Mouse (Mus musculus) adrenal gland, adult 8-10 months (tissue): ENCODE results near the gene Psma4. TPM values are rescaled to one million over a fixed set of nuclear protein-coding genes. Genes with fewer than 3 reads are reported as not detected.

ENCODE experiments used
- DNase-seq: peaks from one replicate; pipeline ENCODE4 v3.0.0; 2022
- total RNA-seq, 4 experiments: library from RNA; stranded (reverse); gene quantifications; 2 replicates each; pipeline ENCODE4 v1.2.4; 2022

The Psma4 gene
- total RNA-seq, 4 experiments from 2014 or later: 144 to 175 (median 159) TPM

GRCm38 (mm10) chr9:54990362-54990761, 39.8 kb downstream of the Psma4 start:
- no peak for DNase-seq

GRCm38 (mm10) chr9:54994381-54994780, 43.8 kb downstream of the Psma4 start:
- DNase-seq: no peak

GRCm38 (mm10) chr9:54995645-54996044, 45.1 kb downstream of the Psma4 start:
- no peak for DNase-seq

- DNase-seq: no peak
Observed at GRCm38 (mm10) chr9:55003609-55004008, 53.0 kb downstream of the Psma4 start.

Other genes with a start within 250 kb of the Psma4 start
- 10 to 100 TPM; 65.7 to 74.8 (median 70.1) TPM for gene Wdr61, start 216.3 kb upstream of the Psma4 start, total RNA-seq
- 10 to 100 TPM; 11.0 to 25.5 (median 15.2) TPM for gene Crabp1, start 186.0 kb upstream of the Psma4 start, total RNA-seq
- 10 to 100 TPM; 44.2 to 48.8 (median 47.7) TPM for gene Ireb2, start 87.0 kb upstream of the Psma4 start, total RNA-seq
- gene Hykk, start 33.5 kb upstream of the Psma4 start, total RNA-seq: 1 to 10 TPM; 2.3 to 4.5 (median 3.0) TPM
- not detected for gene AY074887, start 208 bp downstream of the Psma4 start, total RNA-seq
- gene Chrna5, start 30.1 kb downstream of the Psma4 start, total RNA-seq: 1 to 10 TPM in 3 of 4 experiments, under 1 TPM in 1; 0.77 to 1.5 (median 1.2) TPM
- 10 to 100 TPM; 15.0 to 38.6 (median 22.9) TPM for gene Chrna3, start 75.8 kb downstream of the Psma4 start, total RNA-seq
- 10 to 100 TPM; 11.0 to 22.1 (median 12.2) TPM for gene Chrnb4, start 98.0 kb downstream of the Psma4 start, total RNA-seq
- 10 to 100 TPM; 50.3 to 60.9 (median 52.8) TPM for gene Ube2q2, start 198.1 kb downstream of the Psma4 start, total RNA-seq